In the genomic region with DNA sequence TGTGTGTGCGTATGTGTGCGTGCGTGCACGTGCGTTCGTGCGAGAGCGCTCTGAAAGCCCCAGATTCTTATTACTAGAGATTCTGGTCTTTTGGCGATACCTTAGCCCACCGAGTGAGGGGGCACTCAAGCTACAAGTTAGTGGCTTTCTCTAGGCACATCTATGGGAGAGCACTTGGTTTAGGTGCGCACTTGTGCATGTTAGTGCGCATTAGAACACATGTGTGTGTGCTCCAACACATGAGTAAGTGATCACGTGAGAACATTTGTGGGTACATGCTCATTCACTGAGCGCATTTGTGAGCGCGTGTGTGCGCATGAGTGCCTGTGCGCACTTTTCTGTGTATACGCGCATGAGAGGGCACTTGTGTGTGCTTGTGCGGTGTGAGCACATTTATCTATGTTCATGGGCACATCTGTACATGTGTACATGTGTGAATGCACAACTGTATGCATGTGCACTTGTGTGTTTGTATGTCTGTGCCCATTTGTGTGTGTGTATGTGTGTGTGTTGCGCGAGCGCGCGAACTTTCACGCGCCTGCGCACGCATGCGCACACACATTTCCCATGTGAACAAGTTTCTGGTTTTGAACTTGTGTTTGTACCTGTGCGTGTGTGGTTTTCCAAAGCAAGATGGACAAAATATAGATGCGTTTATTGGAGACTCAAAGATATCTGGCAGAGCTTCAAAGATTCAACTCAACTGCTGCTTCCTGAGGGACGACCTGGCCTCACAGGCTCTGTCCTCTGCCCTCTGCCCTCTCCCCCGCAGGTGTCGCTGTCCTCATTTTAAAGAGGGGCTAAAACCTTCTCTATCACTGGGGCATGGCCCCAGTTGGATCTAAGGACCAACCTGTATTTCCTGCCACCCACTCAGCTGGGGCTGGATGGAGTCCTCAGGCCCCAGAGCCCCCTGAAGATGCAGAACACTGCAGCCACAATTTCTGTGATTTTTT, we compare ENCODE assay signal across 7 mouse cellular contexts. TPM values are rescaled to one million over a fixed set of nuclear protein-coding genes. Genes with fewer than 3 reads are reported as not detected.
A peak's percentile ranks its signal among the peaks of the same experiment; 100 is the strongest.
DNase-seq lines count a peak whose midpoint lies in the region; ATAC-seq and TF ChIP-seq lines count a peak whose summit lies in the region.

No protein-coding gene starts in this region.

- H3K4me3 ChIP-seq in lung, embryonic 14.5 days (ENCODE audit: low read depth, low read length): peak overlapping the region; percentile 29
- peak overlapping the region; percentile 28 for H3K4me3 ChIP-seq in embryonic facial prominence, embryonic 11.5 days (ENCODE audit: low read depth, low read length)
- peak overlapping the region; percentile 30 for H3K4me3 ChIP-seq in intestine, embryonic 16.5 days (ENCODE audit: low read length)
- peak overlapping the region; percentile 24 for H3K4me3 ChIP-seq in neural tube, embryonic 14.5 days (ENCODE audit: low read depth, low read length)
- no peak overlapping the region for H3K4me3 ChIP-seq in lung, adult 2 months (replicated peaks; ENCODE audit: extremely low read depth, low read depth, low read length)

- H3K9me3 ChIP-seq in lung, embryonic 14.5 days (ENCODE audit: low read depth, low read length): no peaks in the 10 kb centered on the region
- H3K9me3 ChIP-seq in embryonic facial prominence, embryonic 11.5 days (replicated peaks; ENCODE audit: control insufficient read depth, low read length): no peaks in the 10 kb centered on the region
- no peaks in the 10 kb centered on the region for H3K9me3 ChIP-seq in intestine, embryonic 16.5 days (ENCODE audit: control insufficient read depth, low read length)
- no peaks in the 10 kb centered on the region for H3K9me3 ChIP-seq in neural tube, embryonic 14.5 days (ENCODE audit: control insufficient read depth, low read length)

- peak; percentile 47 for TF ChIP-seq CTCF in lung, embryonic 14.5 days (IDR thresholded peaks at IDR 0.05; ENCODE audit: low read depth)
- TF ChIP-seq CTCF in lung, adult 2 months (IDR thresholded peaks at IDR 0.05; ENCODE audit: insufficient read depth, low read length): no peak

- no peak overlapping the region for H3K27ac ChIP-seq in lung, embryonic 14.5 days (ENCODE audit: low read depth)
- H3K27ac ChIP-seq in embryonic facial prominence, embryonic 11.5 days (replicated peaks; ENCODE audit: low read depth, low read length): no peak overlapping the region
- 0 out of 2 replicates have a peak overlapping the region, but pooled peaks have one; percentile 25 for H3K27ac ChIP-seq in intestine, embryonic 16.5 days (ENCODE audit: low read length)
- no peak overlapping the region for H3K27ac ChIP-seq in neural tube, embryonic 14.5 days (ENCODE audit: low read depth, low read length)

- no peaks in the 10 kb centered on the region for H3K27me3 ChIP-seq in lung, embryonic 14.5 days (ENCODE audit: insufficient read depth, low read length)
- H3K27me3 ChIP-seq in embryonic facial prominence, embryonic 11.5 days (ENCODE audit: control insufficient read depth, insufficient read depth, low read length): peaks cover 3% of the 10 kb centered on the region; the same call in 1 of the 2 replicates
- H3K27me3 ChIP-seq in intestine, embryonic 16.5 days (replicated peaks; ENCODE audit: control insufficient read depth, insufficient read depth, low read length): no peaks in the 10 kb centered on the region
- H3K27me3 ChIP-seq in neural tube, embryonic 14.5 days (ENCODE audit: control insufficient read depth, insufficient read depth, low read length): no peaks in the 10 kb centered on the region

- no peak for ATAC-seq in lung, embryonic 14.5 days (ENCODE audit: insufficient read depth)
- ATAC-seq in embryonic facial prominence, embryonic 11.5 days (replicated peaks; ENCODE audit: insufficient number of reproducible peaks, low FRiP score, low TSS enrichment, low read depth): no peak
- no peak for ATAC-seq in intestine, embryonic 16.5 days
- ATAC-seq in neural tube, embryonic 14.5 days (ENCODE audit: low read depth): 0 out of 2 replicates have a peak, but pooled peaks have one; percentile 21

- H3K9ac ChIP-seq in lung, embryonic 14.5 days: no peak overlapping the region
- H3K9ac ChIP-seq in embryonic facial prominence, embryonic 11.5 days (replicated peaks; ENCODE audit: low read length): 0 out of 2 replicates have a peak overlapping the region, but pooled peaks have one; percentile 13
- H3K9ac ChIP-seq in intestine, embryonic 16.5 days (ENCODE audit: low read depth, low read length): no peak overlapping the region
- H3K9ac ChIP-seq in neural tube, embryonic 14.5 days (replicated peaks; ENCODE audit: low read depth, low read length): no peak overlapping the region

- H3K4me1 ChIP-seq in lung, embryonic 14.5 days (ENCODE audit: insufficient read depth): 0 out of 2 replicates have a peak, but pooled peaks cover 3% of the 10 kb centered on the region
- H3K4me1 ChIP-seq in embryonic facial prominence, embryonic 11.5 days (ENCODE audit: control insufficient read depth, insufficient read depth, low read length): no peaks in the 10 kb centered on the region
- peaks cover 15% of the 10 kb centered on the region; the same call in 1 of the 2 replicates for H3K4me1 ChIP-seq in intestine, embryonic 16.5 days (ENCODE audit: control insufficient read depth, insufficient read depth, low read length)
- no peaks in the 10 kb centered on the region for H3K4me1 ChIP-seq in neural tube, embryonic 14.5 days (ENCODE audit: control insufficient read depth, insufficient read depth, low read length)
- H3K4me1 ChIP-seq in lung, adult 2 months (ENCODE audit: control insufficient read depth, insufficient read depth, low read length): no peaks in the 10 kb centered on the region

- peak; percentile 48 for DNase-seq in lung, embryonic 14.5 days
- no peak for DNase-seq in lung, postnatal 14 days
- peak; percentile 55 for DNase-seq in embryonic facial prominence, embryonic 11.5 days (ENCODE audit: low spot score)
- no peak for DNase-seq in adrenal gland, postnatal 10 days
- no peak for DNase-seq in lung, adult 2 months

- no peaks in the 10 kb centered on the region for H3K36me3 ChIP-seq in lung, embryonic 14.5 days (ENCODE audit: insufficient read depth)
- H3K36me3 ChIP-seq in embryonic facial prominence, embryonic 11.5 days (replicated peaks; ENCODE audit: control insufficient read depth, insufficient read depth, low read depth, low read length): no peaks in the 10 kb centered on the region
- no peaks in the 10 kb centered on the region for H3K36me3 ChIP-seq in intestine, embryonic 16.5 days (ENCODE audit: control insufficient read depth, insufficient read depth, low read length)
- no peaks in the 10 kb centered on the region for H3K36me3 ChIP-seq in neural tube, embryonic 14.5 days (ENCODE audit: control insufficient read depth, insufficient read depth, low read length)

- H3K4me2 ChIP-seq in lung, embryonic 14.5 days: peak overlapping the region; percentile 56
- H3K4me2 ChIP-seq in embryonic facial prominence, embryonic 11.5 days (ENCODE audit: low read depth, low read length): peak overlapping the region; percentile 39
- H3K4me2 ChIP-seq in intestine, embryonic 16.5 days (ENCODE audit: low read depth, low read length): peak overlapping the region; percentile 37
- peak overlapping the region; percentile 46 for H3K4me2 ChIP-seq in neural tube, embryonic 14.5 days (ENCODE audit: low read depth, low read length)

- 38% methylated on average over 36 of the region's 36 CpGs for WGBS in lung, embryonic 14.5 days
- WGBS in embryonic facial prominence, embryonic 11.5 days: 51% methylated on average over 36 of the region's 36 CpGs
- 54% methylated on average over 36 of the region's 36 CpGs for WGBS in intestine, embryonic 16.5 days
- WGBS in neural tube, embryonic 14.5 days: 38% methylated on average over 36 of the region's 36 CpGs
- 58% methylated on average over 36 of the region's 36 CpGs for WGBS in lung, adult 2 months

- TF ChIP-seq POLR2A in lung, adult 2 months (IDR thresholded peaks at IDR 0.05; ENCODE audit: borderline replicate concordance, extremely low read depth, low read depth, low read length): no peak

RNA-seq across cellular contexts. Expression of a gene that starts 38.1 kb away (rescaled TPM):
- polyA plus RNA-seq in lung, embryonic 14.5 days (2014; fragmentation: Nextera tagmentation; extraction: Ambion mirVana): 64.8 and 71.5 TPM in 2 replicates
- polyA plus RNA-seq in embryonic facial prominence, embryonic 11.5 days (2014; fragmentation: Nextera tagmentation; extraction: Ambion mirVana): 10.0 and 10.8 TPM in 2 replicates
- polyA plus RNA-seq in intestine, embryonic 16.5 days (2015; fragmentation: Nextera tagmentation; extraction: Ambion mirVana): 19.9 and 20.3 TPM in 2 replicates
- 3.7 and 5.3 TPM in 2 replicates for polyA plus RNA-seq in neural tube, embryonic 14.5 days (2014; fragmentation: Nextera tagmentation; extraction: Ambion mirVana)
- 10 to 100 TPM; 34.3 to 37.7 TPM for total RNA-seq in adrenal gland, postnatal 10 days (2021)
- polyA plus RNA-seq in lung, adult 2 months (2012; rRNA removed): 86.3 and 92.3 TPM in 2 replicates

RNA-seq across cellular contexts. Expression of a gene that starts 48.0 kb away (rescaled TPM):
- polyA plus RNA-seq in lung, embryonic 14.5 days (2014; fragmentation: Nextera tagmentation; extraction: Ambion mirVana): not detected in 2 replicates
- polyA plus RNA-seq in embryonic facial prominence, embryonic 11.5 days (2014; fragmentation: Nextera tagmentation; extraction: Ambion mirVana): 0.61 and 1.0 TPM in 2 replicates
- polyA plus RNA-seq in intestine, embryonic 16.5 days (2015; fragmentation: Nextera tagmentation; extraction: Ambion mirVana): not detected in 2 replicates
- 0.39 and 0.59 TPM in 2 replicates for polyA plus RNA-seq in neural tube, embryonic 14.5 days (2014; fragmentation: Nextera tagmentation; extraction: Ambion mirVana)
- total RNA-seq in adrenal gland, postnatal 10 days (2021): under 1 TPM; 0.27 to 0.33 TPM
- not detected in 2 replicates for polyA plus RNA-seq in lung, adult 2 months (2012; rRNA removed)

RNA-seq across cellular contexts. Expression of a gene that starts 57.3 kb away (rescaled TPM):
- polyA plus RNA-seq in lung, embryonic 14.5 days (2014; fragmentation: Nextera tagmentation; extraction: Ambion mirVana): not detected in 2 replicates
- 0.07 TPM in 1 of 2 replicates, not detected in the other for polyA plus RNA-seq in embryonic facial prominence, embryonic 11.5 days (2014; fragmentation: Nextera tagmentation; extraction: Ambion mirVana)
- polyA plus RNA-seq in intestine, embryonic 16.5 days (2015; fragmentation: Nextera tagmentation; extraction: Ambion mirVana): not detected in 2 replicates
- polyA plus RNA-seq in neural tube, embryonic 14.5 days (2014; fragmentation: Nextera tagmentation; extraction: Ambion mirVana): not detected in 2 replicates
- not detected for total RNA-seq in adrenal gland, postnatal 10 days (2021)
- polyA plus RNA-seq in lung, adult 2 months (2012; rRNA removed): not detected in 2 replicates

Comparison
In these comparisons a context has a peak if more than half of its experiments do, and no peak if none do; other contexts are left out.
1. DNase-seq: peak in lung, embryonic 14.5 days (single experiment) and embryonic facial prominence, embryonic 11.5 days (single experiment); none in lung, postnatal 14 days (single experiment), adrenal gland, postnatal 10 days (single experiment) and lung, adult 2 months (single experiment).
2. Peak in every context shown above with its lines, with median percentiles within 50 percentile points of each other: H3K4me2 ChIP-seq.